Mouse (Mus musculus) layer of hippocampus, postnatal 36 days (tissue): ENCODE results near the gene Stam. TPM values are rescaled to one million over a fixed set of nuclear protein-coding genes. Genes with fewer than 3 reads are reported as not detected.
"Not testable (repeated sequence)": the region's sequence is repeated elsewhere in the genome, so short reads cannot be mapped to it uniquely, and the experiment has no call there.

Experiments used
- DNase-seq, 2 experiments: peaks; one replicate each; pipeline ENCODE4 v3.0.0; 2022
- total RNA-seq, 2 experiments: library from RNA; stranded (reverse); gene quantifications; 2 replicates each; pipeline ENCODE4 v1.2.3; 2021

The Stam gene
- 100 to 1,000 TPM in 1 of 2 experiments, 10 to 100 TPM in 1; 99.8 to 102 TPM for total RNA-seq

GRCm38 (mm10) chr2:14073362-14074220 lies at the start of gene Stam:
Gene Stam (plus strand): TSS chr2:14074098.
- peak; percentile 89 to 91 for DNase-seq

DNA sequence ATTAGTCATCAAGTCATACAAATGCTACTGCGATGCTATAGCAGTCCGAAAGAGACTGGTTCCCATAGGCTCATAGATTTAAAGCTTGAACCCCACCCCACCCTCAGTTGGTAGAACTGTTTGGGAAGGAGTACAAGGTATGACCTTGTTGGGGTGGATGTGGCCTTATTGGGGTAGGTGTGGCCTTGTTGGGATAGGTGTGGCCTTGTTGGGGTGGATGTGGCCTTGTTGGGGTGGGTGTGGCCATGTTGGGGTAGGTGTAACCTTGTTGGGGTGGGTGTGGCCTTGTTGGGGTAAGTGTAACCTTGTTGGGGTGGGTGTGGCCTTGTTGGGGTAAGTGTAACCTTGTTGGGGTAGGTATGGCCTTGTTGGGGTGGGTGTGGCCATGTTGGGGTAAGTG lies 32.6 kb upstream of the Stam start:
- no peak for DNase-seq

DNA sequence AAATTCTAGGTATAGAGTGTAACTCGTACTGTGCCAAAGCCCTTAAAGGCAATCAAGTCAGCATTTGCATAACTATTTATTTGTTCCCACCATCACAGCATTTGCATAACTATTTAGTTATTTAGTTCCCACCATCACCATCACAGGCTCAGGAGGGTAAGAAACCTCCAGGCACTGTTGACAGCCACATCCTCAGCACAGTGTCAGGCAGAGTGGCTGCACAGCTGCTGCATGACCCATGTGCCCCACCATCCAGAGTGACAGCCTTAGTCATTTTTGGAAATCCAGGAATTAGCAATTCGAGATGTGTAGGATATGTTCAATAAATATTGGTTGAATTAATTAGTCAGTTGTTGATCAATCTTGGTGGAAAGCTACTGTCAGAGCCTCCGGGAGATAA lies 30.9 kb upstream of the Stam start:
- no peak for DNase-seq

DNA sequence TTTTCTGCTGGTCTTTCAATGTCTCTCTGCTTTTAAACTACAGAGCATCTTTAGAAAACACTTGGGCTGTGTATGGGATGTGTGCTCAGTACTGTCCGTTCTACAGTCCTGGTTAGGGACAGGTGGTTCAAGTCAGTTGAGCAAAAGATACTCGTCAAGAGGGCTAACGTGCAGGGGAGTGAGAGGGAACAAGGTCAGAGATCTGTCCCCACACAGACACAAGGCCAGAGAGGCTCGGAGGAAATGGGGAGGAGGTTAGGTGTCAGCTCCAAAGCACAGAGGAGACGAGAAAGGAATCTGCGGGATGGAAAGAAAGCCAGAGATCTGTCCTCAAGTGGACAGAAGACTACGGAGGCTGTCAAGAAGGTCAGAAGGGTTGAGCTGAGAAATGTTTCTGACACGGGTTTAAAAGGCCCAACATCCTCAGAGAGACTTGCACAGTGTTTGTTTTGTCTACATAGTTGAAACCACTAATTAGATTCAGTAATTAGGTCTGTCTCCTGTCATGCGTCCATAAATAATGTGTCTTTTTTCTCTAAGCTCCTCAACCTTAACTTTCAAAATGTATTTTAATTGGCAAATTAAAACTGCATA lies 30.2 kb upstream of the Stam start:
- no peak for DNase-seq

GRCm38 (mm10) chr2:14048381-14048780 lies 25.5 kb upstream of the Stam start:
- peak; percentile 39 to 56 for DNase-seq

DNA sequence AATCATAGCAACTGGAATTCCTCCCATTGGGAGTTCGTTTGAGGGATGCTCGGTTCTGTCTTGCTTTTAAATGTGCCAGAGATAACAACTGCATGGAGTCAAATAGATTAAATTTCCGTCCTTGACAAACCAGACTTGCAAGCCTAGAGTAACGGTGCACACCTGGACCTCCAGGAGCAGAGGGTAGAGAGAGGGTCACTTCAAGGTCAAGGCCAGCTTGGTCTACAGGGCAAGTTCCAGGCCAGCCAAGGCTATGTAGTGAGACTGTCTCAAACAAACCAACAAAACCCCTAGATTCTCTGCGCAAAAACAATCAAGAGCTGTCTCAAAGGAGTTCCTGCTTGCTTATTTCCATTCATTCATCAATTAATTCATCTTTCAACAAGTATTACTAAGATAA lies 25.1 kb upstream of the Stam start:
- DNase-seq: no peak

GRCm38 (mm10) chr2:14053618-14054017 lies 20.3 kb upstream of the Stam start:
- no peak for DNase-seq

DNA sequence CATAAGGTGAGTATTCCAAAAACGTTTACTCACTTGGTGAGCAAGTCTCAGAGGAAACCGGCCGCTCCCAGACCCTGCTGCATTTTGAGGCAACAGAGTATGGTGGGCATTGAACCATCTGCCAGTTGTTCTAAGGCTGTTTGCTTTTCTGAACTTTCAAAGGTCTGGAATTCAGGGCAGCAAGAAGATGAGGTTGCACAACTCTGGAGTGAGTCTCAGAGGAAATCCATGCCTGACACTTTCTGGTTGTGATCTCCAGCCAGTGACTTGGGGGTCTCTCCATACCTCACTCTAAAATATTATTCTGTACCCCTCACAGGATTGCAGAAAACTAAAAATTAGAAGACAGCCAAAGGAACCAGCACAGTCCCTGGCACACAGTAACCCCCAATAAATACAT lies 19.7 kb upstream of the Stam start:
- no peak for DNase-seq

DNA sequence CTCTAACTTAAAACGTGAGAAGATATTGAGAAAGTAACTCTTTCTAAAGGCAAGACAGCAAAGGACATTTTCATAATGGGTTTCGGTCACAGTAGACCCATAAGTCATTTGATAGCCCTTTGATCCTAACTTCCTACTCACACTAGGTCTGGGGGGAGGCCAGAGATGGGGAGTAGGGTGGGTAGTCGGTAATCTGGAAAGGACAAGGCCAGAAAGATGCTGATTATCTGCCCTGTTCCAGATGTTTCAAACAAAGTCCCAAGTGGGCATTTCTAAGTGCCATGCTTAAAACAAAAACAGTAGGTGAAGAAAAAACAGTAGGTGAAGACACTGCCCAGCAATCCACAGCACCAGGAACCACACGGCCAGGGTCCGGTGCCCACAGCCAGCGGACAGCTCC lies 19.2 kb upstream of the Stam start:
- no peak for DNase-seq

GRCm38 (mm10) chr2:14055168-14055565 lies 18.7 kb upstream of the Stam start:
- no peak for DNase-seq

DNA sequence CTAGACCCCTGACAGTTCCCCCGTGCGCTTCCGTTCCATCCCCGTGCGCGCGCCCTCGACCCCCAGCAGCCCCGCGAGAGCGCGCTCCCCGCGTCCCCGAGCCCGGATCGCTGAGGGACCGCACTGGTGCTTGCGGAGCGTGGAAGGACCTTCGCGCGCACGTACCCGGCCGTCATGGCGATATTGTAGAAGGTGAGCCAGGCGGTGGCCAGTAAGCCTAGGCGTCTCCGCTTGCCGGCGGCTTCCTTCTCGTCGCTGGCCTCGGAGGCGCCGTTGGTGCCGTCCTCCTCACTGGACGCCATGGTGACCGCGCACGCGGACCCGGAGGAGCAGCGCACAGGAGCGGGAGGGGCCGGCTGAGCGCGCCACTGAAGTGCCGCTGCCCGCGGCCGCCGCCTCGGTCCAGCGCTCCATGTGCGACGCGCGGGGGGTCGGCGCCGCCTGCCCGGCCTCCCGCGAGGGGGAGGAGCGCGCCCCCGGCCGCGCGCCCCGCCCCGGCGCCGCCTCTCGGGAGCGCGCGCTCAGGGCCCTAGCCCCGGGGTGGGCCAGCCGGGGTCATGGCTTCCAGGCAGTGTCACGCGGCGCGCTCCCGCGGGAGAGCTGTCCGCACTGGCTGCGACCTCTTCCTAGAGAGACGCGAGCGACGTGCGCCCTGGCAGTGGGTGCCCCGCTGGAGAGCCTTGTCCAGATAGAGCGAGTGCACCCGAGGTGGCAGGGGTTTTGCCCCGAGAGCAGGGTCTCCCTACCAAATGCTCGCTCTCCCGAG lies 18.1 kb upstream of the Stam start, which contains the start of gene Hacd1:
Hacd1 (minus strand) TSS at position 570 of the 766 bp plus-strand sequence.
- peak; percentile 77 to 82 for DNase-seq

- DNase-seq: no peak
These were observed 7.9 kb upstream of the Stam start for GRCm38 (mm10) chr2:14065704-14066650.

GRCm38 (mm10) chr2:14069027-14069426 lies 4.9 kb upstream of the Stam start:
- no peak for DNase-seq

DNA sequence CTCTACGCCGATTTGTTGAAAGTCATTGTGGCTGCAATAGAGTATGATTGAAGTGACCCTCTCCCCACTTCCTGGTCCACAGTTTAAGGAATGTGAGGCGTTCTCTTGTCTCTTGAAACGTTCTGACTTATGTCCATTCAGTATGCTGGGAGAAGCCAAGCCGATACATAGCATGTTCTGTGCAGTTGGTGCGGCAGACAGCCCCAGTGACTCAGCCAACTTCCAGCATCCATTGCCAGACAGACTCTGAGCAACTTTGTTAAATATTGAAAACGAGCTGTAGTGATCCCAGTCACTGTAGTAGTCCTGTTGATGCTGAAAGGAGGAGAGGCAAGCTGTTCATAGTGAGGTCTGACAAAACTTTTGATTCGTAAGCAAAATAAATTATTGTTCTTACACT lies 3.4 kb upstream of the Stam start:
- DNase-seq: peak; percentile 10 to 31

- DNase-seq: no peak
These were observed 913 bp upstream of the Stam start for GRCm38 (mm10) chr2:14073008-14073361.

DNA sequence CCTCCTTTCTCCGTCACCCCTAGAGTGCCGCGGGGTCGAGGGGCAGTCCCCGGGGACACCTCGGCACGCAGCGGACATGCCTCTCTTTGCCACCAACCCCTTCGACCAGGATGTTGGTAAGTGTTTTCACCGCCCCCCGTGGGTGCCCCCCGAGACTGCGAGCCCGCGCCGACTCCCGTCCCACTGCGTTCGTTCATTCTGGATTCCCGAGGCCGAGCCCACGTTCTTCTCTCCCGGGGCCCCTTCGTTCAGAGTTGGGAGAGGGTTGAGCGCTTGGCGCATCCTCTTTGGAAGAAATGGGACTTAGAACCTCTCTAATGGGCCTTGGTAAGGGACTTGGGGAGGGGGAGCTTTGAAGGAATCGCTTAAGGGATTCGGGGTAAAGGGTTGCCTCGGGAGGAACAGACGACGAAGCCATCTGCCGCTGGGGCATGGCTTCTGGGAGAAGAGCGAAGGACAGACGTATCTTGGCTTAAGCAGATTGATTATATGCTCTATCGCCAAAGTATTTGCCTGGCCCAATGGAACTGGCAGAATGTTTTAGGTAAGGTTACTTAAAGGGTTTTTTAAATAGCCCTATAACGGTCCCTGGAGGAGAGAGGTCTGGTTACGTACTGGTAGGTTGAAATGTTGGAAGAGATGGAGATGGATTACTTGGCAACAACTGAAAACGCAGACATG lies 463 bp downstream of the Stam start:
- DNase-seq: no peak

GRCm38 (mm10) chr2:14078527-14078926 lies 4.6 kb downstream of the Stam start:
- not testable (repeated sequence) for DNase-seq

DNA sequence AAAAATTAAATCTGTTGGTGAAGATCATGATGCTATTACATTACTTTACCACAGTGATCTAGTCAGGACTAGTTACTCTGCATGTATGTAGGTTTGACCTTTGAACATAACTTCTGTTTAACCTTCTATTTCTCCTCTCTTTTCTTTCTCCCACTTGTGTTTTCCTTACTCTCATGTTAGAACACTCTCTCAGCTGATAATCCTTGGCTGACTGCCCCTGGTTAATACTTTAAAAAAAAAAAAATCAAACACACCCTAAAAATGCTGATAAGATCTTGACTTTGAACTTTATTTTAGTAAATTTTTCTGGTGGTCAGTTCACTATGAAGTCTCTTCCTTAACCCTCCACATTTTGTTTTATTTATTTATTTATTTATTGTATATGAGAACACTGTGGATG lies 26.6 kb downstream of the Stam start:
- DNase-seq: no peak

DNA sequence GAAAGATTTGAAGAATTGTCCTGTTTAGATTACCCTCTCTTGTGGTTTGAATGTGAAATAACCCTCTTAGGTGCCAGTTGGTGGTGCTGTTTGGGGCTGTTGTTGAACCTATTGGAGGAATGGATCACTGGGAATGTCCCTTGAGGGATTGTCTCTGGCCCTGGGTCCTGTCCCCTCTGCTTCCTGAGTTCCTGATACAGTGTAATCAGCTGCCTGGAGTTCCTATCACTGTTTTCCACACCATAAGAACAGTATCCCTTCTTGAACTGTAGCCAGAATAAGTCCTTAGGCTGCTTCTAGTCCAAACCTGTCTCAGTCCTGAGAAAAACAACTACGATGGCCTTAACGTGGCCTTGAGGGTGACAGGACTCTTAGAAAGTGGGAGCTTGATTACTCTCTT lies 28.7 kb downstream of the Stam start:
- no peak for DNase-seq

- no peak for DNase-seq
These were observed 30.0 kb downstream of the Stam start for GRCm38 (mm10) chr2:14103924-14104323.

DNA sequence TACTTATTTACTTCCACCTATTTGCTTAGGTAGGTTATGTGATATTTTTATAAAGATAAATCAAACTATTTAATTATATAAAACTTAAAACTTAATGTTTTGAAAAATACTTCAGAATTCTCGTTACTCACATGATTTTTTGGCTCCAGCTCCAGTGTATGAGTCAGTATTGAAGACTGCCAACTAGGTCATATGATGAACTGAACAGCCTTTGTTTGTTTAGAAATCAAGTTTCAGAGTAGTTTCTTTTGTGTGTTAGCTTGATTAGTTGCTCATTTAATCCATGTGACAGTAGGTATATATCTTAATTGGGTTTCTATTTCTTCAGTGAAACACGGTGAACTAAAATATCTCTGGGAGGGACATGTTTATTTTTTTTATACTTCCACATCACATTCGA lies 33.8 kb downstream of the Stam start:
- no peak for DNase-seq

- DNase-seq: no peak
These were observed 52.5 kb downstream of the Stam start for GRCm38 (mm10) chr2:14126387-14126786.
